Mouse (Mus musculus): Measurements from ENCODE around the gene Ppm1m.

The Ppm1m gene

GRCm38 (mm10) chr9:106159784-106160301 is 39.7 kb downstream of the Ppm1m start:
- DNase-seq (ENCODE audit: low spot score in 2 of 2), result peak; percentile 93 to 97

- DNase-seq (ENCODE audit: low spot score in 2 of 2), result no peak
These were observed 40.3 kb downstream of the Ppm1m start for GRCm38 (mm10) chr9:106159237-106159636.

- DNase-seq (ENCODE audit: low spot score in 2 of 2), result no peak
These were observed 41.5 kb downstream of the Ppm1m start, which contains the start of gene Glyctk for GRCm38 (mm10) chr9:106158037-106158491. Glyctk (minus strand) TSS chr9:106158138.

- DNase-seq (ENCODE audit: low spot score in 2 of 2), result no peak
These were observed 42.0 kb downstream of the Ppm1m start for GRCm38 (mm10) chr9:106157623-106157925.

DNA sequence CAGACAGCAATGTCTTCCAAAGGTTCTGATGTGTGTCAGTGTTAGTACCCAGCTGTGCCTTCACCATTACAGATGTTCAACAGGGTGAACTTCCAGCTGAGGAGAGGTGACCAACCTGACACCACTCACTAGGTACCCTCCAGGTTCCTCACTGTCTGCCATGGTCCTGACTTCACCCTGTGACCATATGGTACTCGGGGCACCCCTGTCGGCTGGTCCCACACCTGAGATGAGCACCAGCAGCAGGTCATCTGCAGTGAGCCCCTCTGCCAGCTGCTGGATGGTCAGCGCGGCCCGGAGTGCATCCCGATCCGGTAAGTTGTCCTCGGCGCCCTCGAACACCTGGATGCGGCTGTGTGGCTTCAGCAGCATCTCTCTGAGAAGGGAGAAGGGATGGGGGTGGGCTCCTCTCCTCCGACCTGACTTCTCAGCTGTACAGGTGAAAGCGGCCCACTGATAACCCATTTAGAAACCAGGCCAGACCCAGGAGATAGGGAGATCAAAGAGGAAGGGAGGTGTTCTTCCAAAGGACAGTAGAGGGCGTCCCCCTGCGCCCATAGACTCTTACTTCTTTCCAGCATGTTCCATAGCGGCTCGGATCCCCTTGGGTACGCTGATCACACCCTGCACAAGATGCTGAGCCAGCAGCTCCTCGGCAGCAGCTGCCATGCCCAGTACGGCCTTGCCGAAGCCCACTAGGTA is 42.5 kb downstream of the Ppm1m start:
- DNase-seq (ENCODE audit: low spot score in 2 of 2), result no peak

DNA sequence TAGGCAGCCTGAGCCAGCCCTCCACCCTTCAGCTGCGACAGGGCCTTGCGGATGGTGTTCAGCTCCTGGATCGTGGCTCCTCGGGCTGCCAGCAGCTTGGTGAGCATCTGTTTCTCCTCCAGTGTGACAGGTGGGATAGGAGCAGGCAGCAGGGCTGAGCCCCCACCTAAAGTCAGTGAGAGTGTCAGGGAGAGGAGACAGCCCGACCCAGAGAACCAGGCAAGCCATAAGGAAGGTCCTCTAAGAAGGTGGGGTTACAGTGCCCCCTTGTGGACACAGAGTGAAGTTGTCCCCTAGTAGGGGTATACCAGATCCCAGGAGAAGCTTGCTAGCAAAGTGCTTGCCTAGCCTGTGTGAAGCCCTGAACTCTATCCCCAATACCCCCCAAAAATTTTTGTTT is 43.1 kb downstream of the Ppm1m start:
- no peak for DNase-seq (ENCODE audit: low spot score in 2 of 2)

- DNase-seq (ENCODE audit: low spot score in 2 of 2), result no peak
These were observed 45.4 kb downstream of the Ppm1m start for GRCm38 (mm10) chr9:106154106-106154505.

DNA sequence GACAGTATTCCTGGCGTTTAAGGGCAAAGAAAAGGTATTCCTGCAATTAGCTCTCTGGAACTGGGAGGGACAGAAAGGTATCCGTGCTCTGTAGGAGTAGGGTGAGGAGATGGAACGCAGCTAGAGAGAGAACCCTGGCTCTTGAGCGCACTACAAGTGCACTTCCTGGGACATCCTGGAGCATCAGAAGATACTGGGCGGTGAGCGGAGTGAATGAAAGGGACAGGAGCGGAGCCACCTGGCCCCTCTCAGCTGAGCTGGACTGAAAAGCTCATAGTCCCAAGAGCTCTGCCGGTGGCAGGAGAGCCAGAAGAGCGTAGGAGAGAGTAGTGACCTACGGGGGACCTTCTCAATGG is 50.2 kb downstream of the Ppm1m start:
- DNase-seq (ENCODE audit: low spot score in 2 of 2), result no peak

GRCm38 (mm10) chr9:106148541-106149398 is 50.8 kb downstream of the Ppm1m start:
- DNase-seq (ENCODE audit: low spot score in 2 of 2), result no peak

GRCm38 (mm10) chr9:106147851-106148431 is 51.6 kb downstream of the Ppm1m start:
- no peak for DNase-seq (ENCODE audit: low spot score in 2 of 2)

GRCm38 (mm10) chr9:106147281-106147680 is 52.3 kb downstream of the Ppm1m start:
- no peak for DNase-seq (ENCODE audit: low spot score in 2 of 2)

GRCm38 (mm10) chr9:106145582-106145981 is 54.0 kb downstream of the Ppm1m start:
- DNase-seq (ENCODE audit: low spot score in 2 of 2), result no peak
